Comparison of ENCODE assay signal across 7 mouse cellular contexts in genomic region chr6:8935705-8936104, GRCm38 (mm10). TPM values are rescaled to one million over a fixed set of nuclear protein-coding genes. Genes with fewer than 3 reads are reported as not detected.
DNase-seq lines count a peak whose midpoint lies in the region; ATAC-seq and TF ChIP-seq lines count a peak whose summit lies in the region.

No protein-coding gene starts in this region.

- H3K4me1 ChIP-seq in embryonic facial prominence, embryonic 12.5 days, result no peaks in the 10 kb centered on the region
- no peaks in the 10 kb centered on the region for H3K4me1 ChIP-seq in intestine, embryonic 15.5 days (replicated peaks)
- no peaks in the 10 kb centered on the region for H3K4me1 ChIP-seq in lung, adult 2 months (ENCODE audit: control insufficient read depth, insufficient read depth, low read length)

- WGBS in embryonic facial prominence, embryonic 12.5 days, result 16% methylated on average over 5 of the region's 5 CpGs
- WGBS in intestine, embryonic 15.5 days, result 15% methylated on average over 5 of the region's 5 CpGs
- 14% methylated on average over 5 of the region's 5 CpGs for WGBS in lung, adult 2 months

- TF ChIP-seq CTCF in lung, adult 2 months (IDR thresholded peaks at IDR 0.05; ENCODE audit: insufficient read depth, low read length), result peak; percentile 16; the same call in 1 of the 2 replicates

- no peak overlapping the region for H3K4me3 ChIP-seq in embryonic facial prominence, embryonic 12.5 days
- H3K4me3 ChIP-seq in intestine, embryonic 15.5 days (replicated peaks), result no peak overlapping the region
- no peak overlapping the region for H3K4me3 ChIP-seq in lung, adult 2 months (replicated peaks; ENCODE audit: extremely low read depth, low read depth, low read length)

- ATAC-seq in embryonic facial prominence, embryonic 12.5 days (ENCODE audit: insufficient number of reproducible peaks, insufficient read depth, low FRiP score, low TSS enrichment), result peak; percentile 35; the same call in 1 of the 2 replicates
- peak; percentile 61; the same call in 1 of the 2 replicates for ATAC-seq in intestine, embryonic 15.5 days

- H3K27me3 ChIP-seq in embryonic facial prominence, embryonic 12.5 days, result no peaks in the 10 kb centered on the region
- no peaks in the 10 kb centered on the region for H3K27me3 ChIP-seq in intestine, embryonic 15.5 days (replicated peaks)

- DNase-seq in right cerebral cortex, adult 18-20 months, result peak; percentile 56
- DNase-seq in right cerebral cortex, postnatal 36 days (ENCODE audit: low spot score in 2 of 2), result no peak
- peak; percentile 87 for DNase-seq in adipocyte (ENCODE audit: low spot score)
- no peak for DNase-seq in lung, adult 2 months
- DNase-seq in retina, postnatal 7 days (ENCODE audit: low read depth, low spot score), result peak; percentile 63

- H3K9ac ChIP-seq in embryonic facial prominence, embryonic 12.5 days, result no peak overlapping the region
- no peak overlapping the region for H3K9ac ChIP-seq in intestine, embryonic 15.5 days

- no peaks in the 10 kb centered on the region for H3K36me3 ChIP-seq in embryonic facial prominence, embryonic 12.5 days
- no peaks in the 10 kb centered on the region for H3K36me3 ChIP-seq in intestine, embryonic 15.5 days

- H3K9me3 ChIP-seq in embryonic facial prominence, embryonic 12.5 days, result no peaks in the 10 kb centered on the region
- H3K9me3 ChIP-seq in intestine, embryonic 15.5 days, result no peaks in the 10 kb centered on the region

- H3K4me2 ChIP-seq in embryonic facial prominence, embryonic 12.5 days (replicated peaks), result no peak overlapping the region
- no peak overlapping the region for H3K4me2 ChIP-seq in intestine, embryonic 15.5 days (replicated peaks)

- no peak overlapping the region for H3K27ac ChIP-seq in embryonic facial prominence, embryonic 12.5 days
- no peak overlapping the region for H3K27ac ChIP-seq in intestine, embryonic 15.5 days

- no peak for TF ChIP-seq POLR2A in lung, adult 2 months (IDR thresholded peaks at IDR 0.05; ENCODE audit: borderline replicate concordance, extremely low read depth, low read depth, low read length)

RNA-seq across cellular contexts. Expression of gene Nxph1, which starts 12.5 kb away (rescaled TPM):
- polyA plus RNA-seq in embryonic facial prominence, embryonic 12.5 days (2016; fragmentation: Nextera tagmentation; extraction: Ambion mirVana), result 1.1 TPM in 2 replicates
- polyA plus RNA-seq in intestine, embryonic 15.5 days (2015; fragmentation: Nextera tagmentation; extraction: Ambion mirVana), result 0.32 and 0.33 TPM in 2 replicates
- 0.12 and 0.13 TPM in 2 replicates for polyA plus RNA-seq in lung, adult 2 months (2012; rRNA removed)

Comparison
In these comparisons a context has a peak if more than half of its experiments do, and no peak if none do; other contexts are left out.
1. DNase-seq: peak in right cerebral cortex, adult 18-20 months (single experiment), adipocyte (single experiment) and retina, postnatal 7 days (single experiment); none in right cerebral cortex, postnatal 36 days (0 of 2) and lung, adult 2 months (single experiment).